In genomic region chr3:108086470-108086979, GRCm38 (mm10) we compare ENCODE assay signal across 8 mouse cellular contexts. TPM values are rescaled to one million over a fixed set of nuclear protein-coding genes. Genes with fewer than 3 reads are reported as not detected.
DNase-seq lines count a peak whose midpoint lies in the region; ATAC-seq and TF ChIP-seq lines count a peak whose summit lies in the region.

Gene Ampd2 (minus strand): TSS chr3:108086651.

- H3K27ac ChIP-seq in embryonic facial prominence, embryonic 11.5 days (replicated peaks; ENCODE audit: low read depth, low read length) = peak within 1 kb of the TSS; percentile 74
- H3K27ac ChIP-seq in kidney, adult 2 months (ENCODE audit: insufficient read depth, low read depth, low read length) = peak within 1 kb of the TSS; percentile 89
- peak within 1 kb of the TSS; percentile 89 for H3K27ac ChIP-seq in limb, embryonic 15.5 days
- H3K27ac ChIP-seq in midbrain, embryonic 16.5 days (ENCODE audit: low read length) = peak within 1 kb of the TSS; percentile 75
- peak within 1 kb of the TSS; percentile 93 for H3K27ac ChIP-seq in stomach, postnatal 0 days (replicated peaks)

- no peaks in the 10 kb centered on the region for H3K9me3 ChIP-seq in embryonic facial prominence, embryonic 11.5 days (replicated peaks; ENCODE audit: control insufficient read depth, low read length)
- H3K9me3 ChIP-seq in limb, embryonic 15.5 days = no peaks in the 10 kb centered on the region
- no peaks in the 10 kb centered on the region for H3K9me3 ChIP-seq in midbrain, embryonic 16.5 days (replicated peaks; ENCODE audit: control insufficient read depth, low read length, poor library complexity, severe bottlenecking)
- no peaks in the 10 kb centered on the region for H3K9me3 ChIP-seq in stomach, postnatal 0 days (ENCODE audit: control insufficient read depth, low read length)

- peak within 1 kb of the TSS; percentile 98 for H3K4me2 ChIP-seq in embryonic facial prominence, embryonic 11.5 days (ENCODE audit: low read depth, low read length)
- H3K4me2 ChIP-seq in limb, embryonic 15.5 days = peak within 1 kb of the TSS; percentile 99
- peak within 1 kb of the TSS; percentile 94 for H3K4me2 ChIP-seq in midbrain, embryonic 16.5 days (ENCODE audit: low read length)
- H3K4me2 ChIP-seq in stomach, postnatal 0 days (replicated peaks; ENCODE audit: low read depth) = peak within 1 kb of the TSS; percentile 100

- peak within 1 kb of the TSS; percentile 70 for H3K4me3 ChIP-seq in embryonic facial prominence, embryonic 11.5 days (ENCODE audit: low read depth, low read length)
- H3K4me3 ChIP-seq in kidney, adult 2 months (ENCODE audit: insufficient read depth, low read depth, low read length) = peak within 1 kb of the TSS; percentile 66
- peak within 1 kb of the TSS; percentile 68 for H3K4me3 ChIP-seq in limb, embryonic 15.5 days
- H3K4me3 ChIP-seq in midbrain, embryonic 16.5 days (ENCODE audit: low read depth, low read length) = peak within 1 kb of the TSS; percentile 67
- peak within 1 kb of the TSS; percentile 65 for H3K4me3 ChIP-seq in stomach, postnatal 0 days (ENCODE audit: low read depth, low read length)

- peak within 1 kb of the TSS; percentile 72 for H3K9ac ChIP-seq in embryonic facial prominence, embryonic 11.5 days (replicated peaks; ENCODE audit: low read length)
- H3K9ac ChIP-seq in limb, embryonic 15.5 days = peak within 1 kb of the TSS; percentile 69
- H3K9ac ChIP-seq in midbrain, embryonic 16.5 days (ENCODE audit: low read depth, low read length) = peak within 1 kb of the TSS; percentile 76
- H3K9ac ChIP-seq in stomach, postnatal 0 days (ENCODE audit: low read length) = peak within 1 kb of the TSS; percentile 67

- under 1% methylated on average over 29 of the region's 29 CpGs for WGBS in embryonic facial prominence, embryonic 11.5 days
- under 1% methylated on average over 29 of the region's 29 CpGs for WGBS in kidney, adult 2 months
- WGBS in limb, embryonic 15.5 days = under 1% methylated on average over 26 of the region's 29 CpGs
- under 1% methylated on average over 29 of the region's 29 CpGs for WGBS in midbrain, embryonic 16.5 days
- under 1% methylated on average over 29 of the region's 29 CpGs for WGBS in stomach, postnatal 0 days

- H3K36me3 ChIP-seq in embryonic facial prominence, embryonic 11.5 days (replicated peaks; ENCODE audit: control insufficient read depth, insufficient read depth, low read depth, low read length) = no peaks in the 10 kb centered on the region
- H3K36me3 ChIP-seq in kidney, adult 2 months (ENCODE audit: control insufficient read depth, insufficient read depth, low read length) = no peaks in the 10 kb centered on the region
- H3K36me3 ChIP-seq in limb, embryonic 15.5 days = no peaks in the 10 kb centered on the region
- no peaks in the 10 kb centered on the region for H3K36me3 ChIP-seq in midbrain, embryonic 16.5 days (ENCODE audit: control insufficient read depth, insufficient read depth, low read length)
- H3K36me3 ChIP-seq in stomach, postnatal 0 days (ENCODE audit: control insufficient read depth, insufficient read depth, low read length) = no peaks in the 10 kb centered on the region

- peak; percentile 90 for DNase-seq in A20 (ENCODE audit: low read depth, low spot score)
- peak; percentile 96 for DNase-seq in adrenal gland, adult 2 months
- DNase-seq in embryonic facial prominence, embryonic 11.5 days (ENCODE audit: low spot score) = peak; percentile 88
- DNase-seq in heart, adult 8-10 months (ENCODE audit: low spot score) = peak; percentile 88
- DNase-seq in kidney, adult 2 months = peak; percentile 91
- peak; percentile 83 for DNase-seq in stomach, postnatal 0 days (ENCODE audit: low spot score)

- no peak for TF ChIP-seq EP300 in stomach, postnatal 0 days (optimal IDR thresholded peaks at IDR 0.05)

- H3K27me3 ChIP-seq in embryonic facial prominence, embryonic 11.5 days (ENCODE audit: control insufficient read depth, insufficient read depth, low read length) = no peaks in the 10 kb centered on the region
- no peaks in the 10 kb centered on the region for H3K27me3 ChIP-seq in kidney, adult 2 months (replicated peaks; ENCODE audit: control insufficient read depth, insufficient read depth, low read length)
- H3K27me3 ChIP-seq in limb, embryonic 15.5 days = no peaks in the 10 kb centered on the region
- H3K27me3 ChIP-seq in midbrain, embryonic 16.5 days (ENCODE audit: control insufficient read depth, insufficient read depth, low read depth, low read length) = no peaks in the 10 kb centered on the region
- H3K27me3 ChIP-seq in stomach, postnatal 0 days (ENCODE audit: control insufficient read depth, insufficient read depth, low read length) = no peaks in the 10 kb centered on the region

- TF ChIP-seq POLR2A in kidney, adult 2 months (IDR thresholded peaks at IDR 0.05; ENCODE audit: low read depth, low read length) = no peak

- TF ChIP-seq CTCF in kidney, adult 2 months (conservative IDR thresholded peaks at IDR 0.05; ENCODE audit: insufficient read depth, insufficient read length, low read depth, low read length) = no peak
- TF ChIP-seq CTCF in stomach, postnatal 0 days (IDR thresholded peaks at IDR 0.05; ENCODE audit: low read depth) = no peak

- H3K4me1 ChIP-seq in embryonic facial prominence, embryonic 11.5 days (ENCODE audit: control insufficient read depth, insufficient read depth, low read length) = peaks cover 8% of the 10 kb centered on the region; the same call in 1 of the 2 replicates
- peaks cover 10% of the 10 kb centered on the region; the same call in 1 of the 2 replicates for H3K4me1 ChIP-seq in kidney, adult 2 months (ENCODE audit: control insufficient read depth, insufficient read depth, low read length)
- H3K4me1 ChIP-seq in limb, embryonic 15.5 days = peaks cover 69% of the 10 kb centered on the region
- H3K4me1 ChIP-seq in midbrain, embryonic 16.5 days (ENCODE audit: control insufficient read depth, insufficient read depth, low read length) = peaks cover 31% of the 10 kb centered on the region
- H3K4me1 ChIP-seq in stomach, postnatal 0 days (replicated peaks; ENCODE audit: control insufficient read depth, insufficient read depth) = peaks cover 4% of the 10 kb centered on the region; the same call in 1 of the 2 replicates

- no peak for ATAC-seq in embryonic facial prominence, embryonic 11.5 days (replicated peaks; ENCODE audit: insufficient number of reproducible peaks, low FRiP score, low TSS enrichment, low read depth)
- ATAC-seq in limb, embryonic 15.5 days (ENCODE audit: insufficient number of reproducible peaks, low FRiP score, low TSS enrichment, low read depth) = peak; percentile 16
- ATAC-seq in midbrain, embryonic 16.5 days = no peak
- ATAC-seq in stomach, postnatal 0 days (ENCODE audit: low FRiP score, low TSS enrichment) = peak; percentile 28; the same call in 1 of the 2 replicates

RNA-seq across cellular contexts. Expression of gene Ampd2, which starts in this region (rescaled TPM):
- 100 to 1,000 TPM; 121 to 151 TPM for total RNA-seq in adrenal gland, adult 2 months (2021)
- polyA plus RNA-seq in adrenal gland, adult 2 months (2012; rRNA removed) = 721 and 995 TPM in 2 replicates
- 30.3 and 31.3 TPM in 2 replicates for polyA plus RNA-seq in embryonic facial prominence, embryonic 11.5 days (2014; fragmentation: Nextera tagmentation; extraction: Ambion mirVana)
- 1 to 10 TPM; 3.9 to 5.2 (median 4.7) TPM for total RNA-seq in heart, adult 8-10 months (2022)
- 59.0 and 86.6 TPM in 2 replicates for polyA plus RNA-seq in kidney, adult 2 months (2012; rRNA removed)
- 50.1 and 51.4 TPM in 2 replicates for polyA plus RNA-seq in limb, embryonic 15.5 days (2015; fragmentation: Nextera tagmentation; extraction: Ambion mirVana)
- polyA plus RNA-seq in midbrain, embryonic 16.5 days (2015; fragmentation: Nextera tagmentation; extraction: Ambion mirVana) = 71.2 and 72.4 TPM in 2 replicates
- polyA plus RNA-seq in stomach, postnatal 0 days (2015; fragmentation: Nextera tagmentation; extraction: Ambion mirVana) = 20.2 and 20.7 TPM in 2 replicates

Comparison
In these comparisons a context has a peak if more than half of its experiments do, and no peak if none do; other contexts are left out.
1. RNA of gene Ampd2 (total RNA-seq): 121 to 151 TPM in adrenal gland, adult 2 months; 3.9 to 5.2 TPM in heart, adult 8-10 months; every median in the first group is over 10 times any median in the second.
2. ATAC-seq: peak in limb, embryonic 15.5 days (single experiment) and stomach, postnatal 0 days (single experiment); none in embryonic facial prominence, embryonic 11.5 days (single experiment) and midbrain, embryonic 16.5 days (single experiment).
3. Peak in every context shown above with its lines, with median percentiles within 50 percentile points of each other: DNase-seq, H3K27ac ChIP-seq, H3K4me2 ChIP-seq, H3K4me3 ChIP-seq and H3K9ac ChIP-seq.